Mouse (Mus musculus) olfactory bulb, adult 2 months (tissue): ENCODE data around the gene Trap1a.

Experiments used
- CTCF ChIP-seq: fragments of 200-500 bp; IDR thresholded peaks from 2 replicates; pipeline ENCODE4 v1.5.1; 2012; ENCODE audit warnings: low read depth, mild to moderate bottlenecking, low read length, moderate library complexity; ENCODE audit not compliant: insufficient read depth
- POLR2A ChIP-seq: fragments of 200-500 bp; IDR thresholded peaks from 2 replicates; pipeline ENCODE4 v1.6.1; 2012; ENCODE audit warnings: mild to moderate bottlenecking, low read depth, low read length, moderate library complexity; ENCODE audit not compliant: insufficient read depth

DNA sequence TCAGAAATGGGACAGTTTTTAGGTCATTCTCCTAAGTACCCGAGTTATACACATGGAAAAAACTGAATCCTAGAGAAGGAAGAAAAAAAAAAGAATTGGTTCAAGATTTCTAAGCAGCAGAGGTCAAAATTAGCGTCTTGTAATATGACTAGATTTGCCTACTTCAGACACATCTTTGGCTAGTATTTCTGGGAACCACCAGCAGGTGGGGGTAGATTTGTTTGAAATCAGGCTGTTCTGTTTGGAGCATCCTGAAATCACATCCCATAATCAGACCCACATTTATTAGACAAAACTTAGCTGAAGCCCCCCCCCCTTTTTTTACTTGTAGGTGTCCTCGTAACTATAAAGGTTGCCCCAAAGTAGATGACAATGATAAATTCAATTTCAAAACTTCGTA is 35.6 kb downstream of the Trap1a start:
- TF ChIP-seq CTCF = no peak
- no peak for TF ChIP-seq POLR2A
